Mouse (Mus musculus) left cerebral cortex, postnatal 25 days (tissue): ENCODE measurements around the gene Iqcf1. TPM values are rescaled to one million over a fixed set of nuclear protein-coding genes. Genes with fewer than 3 reads are reported as not detected.

Experiments
- DNase-seq, 2 experiments: peaks; one replicate each; pipeline ENCODE4 v3.0.0; 2022; ENCODE audit warnings: low spot score in 2 of 2, mixed read lengths in 1 of 2
- intact Hi-C: fragments of 180-260 bp; cut with DNase I; formaldehyde crosslinking; loops from one replicate; pipeline ENCODE4 v1.15.1; 2025
- total RNA-seq, 2 experiments: library from RNA; stranded (reverse); gene quantifications; 2 replicates each; pipeline ENCODE4 v1.2.3; 2021

Iqcf1 gene
- total RNA-seq, 2 experiments from 2014 or later, result not detected

GRCm38 (mm10) chr9:106463122-106464063, 36.4 kb upstream of the Iqcf1 start:
- DNase-seq, result no peak
- intact Hi-C loops, result no loop called here

GRCm38 (mm10) chr9:106464751-106465541, 34.8 kb upstream of the Iqcf1 start:
- peak; percentile 78 to 85 for DNase-seq
- intact Hi-C loops, result no loop called here

- intact Hi-C loops, result no loop called here
- DNase-seq, result peak in 1 of 2 experiments; percentile 57
Measured at GRCm38 (mm10) chr9:106465571-106466200, 34.1 kb upstream of the Iqcf1 start, which contains the start of gene Gpr62. Gene Gpr62 (minus strand): TSS chr9:106465938.

GRCm38 (mm10) chr9:106466721-106467120, 33.0 kb upstream of the Iqcf1 start:
- no peak for DNase-seq
- intact Hi-C loops, result no loop called here

GRCm38 (mm10) chr9:106467746-106468145, 32.0 kb upstream of the Iqcf1 start:
- intact Hi-C loops, result no loop called here
- no peak for DNase-seq

GRCm38 (mm10) chr9:106469317-106469716, 30.4 kb upstream of the Iqcf1 start:
- no peak for DNase-seq
- intact Hi-C loops, result no loop called here

GRCm38 (mm10) chr9:106469776-106470175, 30.0 kb upstream of the Iqcf1 start:
- intact Hi-C loops, result no loop called here
- DNase-seq, result no peak

GRCm38 (mm10) chr9:106470991-106471750, 28.6 kb upstream of the Iqcf1 start:
- intact Hi-C loops, result no loop called here
- peak in 1 of 2 experiments; percentile 50 for DNase-seq

GRCm38 (mm10) chr9:106471892-106472291, 27.9 kb upstream of the Iqcf1 start:
- intact Hi-C loops, result no loop called here
- DNase-seq, result peak in 1 of 2 experiments; percentile 59

- no peak for DNase-seq
- intact Hi-C loops, result no loop called here
Measured at GRCm38 (mm10) chr9:106472321-106472720, 27.4 kb upstream of the Iqcf1 start.

- no peak for DNase-seq
- intact Hi-C loops, result no loop called here
Measured at GRCm38 (mm10) chr9:106473081-106473752, 26.6 kb upstream of the Iqcf1 start.

- no peak for DNase-seq
- intact Hi-C loops, result no loop called here
Measured at GRCm38 (mm10) chr9:106473753-106474105, 26.0 kb upstream of the Iqcf1 start.

- DNase-seq, result no peak
- intact Hi-C loops, result no loop called here
Measured at GRCm38 (mm10) chr9:106474456-106474855, 25.3 kb upstream of the Iqcf1 start.

GRCm38 (mm10) chr9:106475046-106475445, 24.7 kb upstream of the Iqcf1 start:
- no peak for DNase-seq
- intact Hi-C loops, result loop anchor here (5.0 kb wide), 1 partner anchor 108 kb away; the partner anchor contains the start of gene Dusp7

GRCm38 (mm10) chr9:106475663-106476001, 24.1 kb upstream of the Iqcf1 start, which contains the start of gene Rrp9:
Gene Rrp9 (plus strand): TSS chr9:106475963.
- DNase-seq, result no peak
- intact Hi-C loops, result loop anchor here (2.0 to 5.0 kb wide), 4 partner anchors 27 to 187 kb away; partner anchors contain the start of genes Dusp7 and Rpl29

GRCm38 (mm10) chr9:106476002-106476923, 23.5 kb upstream of the Iqcf1 start:
- intact Hi-C loops, result loop anchor here (2.0 to 5.0 kb wide), 4 partner anchors 27 to 187 kb away; partner anchors contain the start of genes Dusp7 and Rpl29
- DNase-seq, result no peak

GRCm38 (mm10) chr9:106476924-106477484, 22.8 kb upstream of the Iqcf1 start, which contains the start of gene Parp3:
Gene Parp3 (minus strand): TSS chr9:106476949.
- intact Hi-C loops, result loop anchor here (2.0 to 5.0 kb wide), 4 partner anchors 28 to 188 kb away; partner anchors contain the start of genes Dusp7 and Rpl29
- DNase-seq, result peak; percentile 99 to 100
